8 mouse cellular contexts compared by ENCODE assay signal in the genomic region with DNA sequence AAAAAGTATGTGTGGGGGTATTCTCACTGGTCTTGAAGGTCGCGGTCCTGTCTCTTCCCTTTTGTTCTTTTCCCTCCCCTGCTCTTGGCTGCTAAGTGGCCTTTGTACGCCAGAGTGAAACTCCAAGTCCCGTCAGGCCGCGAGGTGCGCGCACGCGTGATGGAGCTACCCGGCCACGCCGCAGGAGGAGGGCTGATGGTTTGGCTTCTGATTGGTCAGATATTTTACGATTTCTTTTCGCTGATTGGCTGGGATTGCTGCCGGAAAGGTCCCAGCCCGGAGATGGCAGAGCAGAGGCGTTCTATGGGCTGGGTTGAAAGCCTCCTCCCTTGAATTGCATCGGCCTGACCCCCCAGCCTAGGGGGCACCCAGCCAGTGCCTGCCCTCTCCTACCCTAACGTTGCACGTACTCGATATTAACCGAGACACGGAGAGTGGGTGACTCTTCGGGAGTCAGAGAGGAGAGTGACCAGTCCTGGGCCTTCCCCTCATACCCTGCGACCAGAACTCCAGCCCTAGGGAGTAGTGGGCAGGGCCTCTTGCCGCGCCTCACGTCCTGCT. TPM values are rescaled to one million over a fixed set of nuclear protein-coding genes. Genes with fewer than 3 reads are reported as not detected.
DNase-seq lines count a peak whose midpoint lies in the region; ATAC-seq and TF ChIP-seq lines count a peak whose summit lies in the region.

No protein-coding gene starts in this region.

- peaks cover 36% of the 10 kb centered on the region for H3K27me3 ChIP-seq in hindbrain, embryonic 10.5 days (ENCODE audit: insufficient read depth, poor library complexity, severe bottlenecking)
- H3K27me3 ChIP-seq in lung, postnatal 0 days (replicated peaks; ENCODE audit: insufficient read depth, low read length): no peaks in the 10 kb centered on the region

- peak overlapping the region; percentile 73 for H3K4me3 ChIP-seq in hindbrain, embryonic 10.5 days
- peak overlapping the region; percentile 67 for H3K4me3 ChIP-seq in lung, postnatal 0 days (ENCODE audit: low read depth, low read length)

- ATAC-seq in frontal cortex, adult (ENCODE audit: low TSS enrichment): peak; percentile 77
- peak; percentile 87 for ATAC-seq in lung, postnatal 0 days

- DNase-seq in MN1 (ENCODE audit: low spot score): peak; percentile 99
- peak; percentile 98 for DNase-seq in cerebellum, adult 9-10 months
- DNase-seq in hindbrain, embryonic 10.5 days (ENCODE audit: low spot score): peak; percentile 95
- peak; percentile 97 for DNase-seq in layer of hippocampus, adult 9-11 months
- DNase-seq in lung, postnatal 0 days (ENCODE audit: low spot score): peak; percentile 99
- DNase-seq in ovary, postnatal 14 days (ENCODE audit: low spot score): peak; percentile 90
- DNase-seq in thymus, postnatal 14 days: peak; percentile 97

- peaks cover 39% of the 10 kb centered on the region for H3K36me3 ChIP-seq in hindbrain, embryonic 10.5 days
- peaks cover 27% of the 10 kb centered on the region; the same call in 1 of the 2 replicates for H3K36me3 ChIP-seq in lung, postnatal 0 days (ENCODE audit: insufficient read depth, low read length)

- no peak for TF ChIP-seq CTCF in lung, postnatal 0 days (IDR thresholded peaks at IDR 0.05)

- TF ChIP-seq EP300 in lung, postnatal 0 days (IDR thresholded peaks at IDR 0.05): peak; percentile 47; the same call in 1 of the 2 replicates

- under 1% methylated on average over 29 of the region's 29 CpGs for WGBS in hindbrain, embryonic 10.5 days
- under 1% methylated on average over 29 of the region's 29 CpGs for WGBS in lung, postnatal 0 days

- H3K9me3 ChIP-seq in hindbrain, embryonic 10.5 days: peaks cover 14% of the 10 kb centered on the region
- H3K9me3 ChIP-seq in lung, postnatal 0 days (ENCODE audit: low read length): no peaks in the 10 kb centered on the region

- peak overlapping the region; percentile 76 for H3K4me2 ChIP-seq in lung, postnatal 0 days (replicated peaks; ENCODE audit: low read depth, low read length)

- peak overlapping the region; percentile 46 for H3K9ac ChIP-seq in lung, postnatal 0 days (replicated peaks; ENCODE audit: low read depth)

- peak overlapping the region; percentile 88 for H3K27ac ChIP-seq in hindbrain, embryonic 10.5 days
- H3K27ac ChIP-seq in lung, postnatal 0 days (ENCODE audit: low read length): peak overlapping the region; percentile 95

- H3K4me1 ChIP-seq in hindbrain, embryonic 10.5 days (replicated peaks): peaks cover 72% of the 10 kb centered on the region
- H3K4me1 ChIP-seq in lung, postnatal 0 days (ENCODE audit: insufficient read depth, low read depth, low read length): peaks cover 9% of the 10 kb centered on the region; the same call in 1 of the 2 replicates

RNA-seq across cellular contexts. Expression of a gene that starts 1.4 kb away (rescaled TPM):
- polyA plus RNA-seq in hindbrain, embryonic 10.5 days (2016; fragmentation: Nextera tagmentation; extraction: Ambion mirVana): 24.6 and 29.0 TPM in 2 replicates
- 18.4 and 21.0 TPM in 2 replicates for polyA plus RNA-seq in lung, postnatal 0 days (2015; fragmentation: Nextera tagmentation; extraction: Ambion mirVana)

RNA-seq across cellular contexts. Expression of a gene that starts 24.9 kb away (rescaled TPM):
- 197 and 217 TPM in 2 replicates for polyA plus RNA-seq in hindbrain, embryonic 10.5 days (2016; fragmentation: Nextera tagmentation; extraction: Ambion mirVana)
- polyA plus RNA-seq in lung, postnatal 0 days (2015; fragmentation: Nextera tagmentation; extraction: Ambion mirVana): 82.2 and 82.9 TPM in 2 replicates

RNA-seq across cellular contexts. Expression of a gene that starts 38.4 kb away (rescaled TPM):
- 1.3 and 2.2 TPM in 2 replicates for polyA plus RNA-seq in hindbrain, embryonic 10.5 days (2016; fragmentation: Nextera tagmentation; extraction: Ambion mirVana)
- 26.8 and 29.1 TPM in 2 replicates for polyA plus RNA-seq in lung, postnatal 0 days (2015; fragmentation: Nextera tagmentation; extraction: Ambion mirVana)

Comparison
In these comparisons a context has a peak if more than half of its experiments do, and no peak if none do; other contexts are left out.
1. Peak in every context shown above with its lines: DNase-seq, ATAC-seq, H3K4me3 ChIP-seq and H3K27ac ChIP-seq.